Mouse (Mus musculus) C2C12 (cell line): ENCODE measurements around the gene Ifitm1.

Source experiments
- CEBPB ChIP-seq: IDR thresholded peaks from one replicate; pipeline ENCODE4 v1.6.1; 2011; ENCODE audit warnings: low read depth, mild to moderate bottlenecking, control low read depth, moderate library complexity
- CTCF ChIP-seq: IDR thresholded peaks from one replicate; pipeline ENCODE4 v1.5.1; 2011; ENCODE audit not compliant: control insufficient read depth, insufficient read depth, insufficient read length
- FOSL1 ChIP-seq: IDR thresholded peaks from one replicate; pipeline ENCODE4 v1.8.0; 2011; ENCODE audit warnings: mild to moderate bottlenecking, low read length; ENCODE audit not compliant: poor library complexity, insufficient read depth, severe bottlenecking
- MAX ChIP-seq: IDR thresholded peaks from one replicate; pipeline ENCODE4 v1.6.1; 2011; ENCODE audit warnings: mild to moderate bottlenecking, control low read depth
- MYOD1 ChIP-seq: IDR thresholded peaks from one replicate; pipeline ENCODE4 v1.6.1; 2011; ENCODE audit warnings: low read depth; ENCODE audit not compliant: control insufficient read depth, insufficient read length
- MYOG ChIP-seq: IDR thresholded peaks from one replicate; pipeline ENCODE4 v1.6.1; 2011; ENCODE audit not compliant: control insufficient read depth, insufficient read length; ENCODE audit errors: extremely low read depth

DNA sequence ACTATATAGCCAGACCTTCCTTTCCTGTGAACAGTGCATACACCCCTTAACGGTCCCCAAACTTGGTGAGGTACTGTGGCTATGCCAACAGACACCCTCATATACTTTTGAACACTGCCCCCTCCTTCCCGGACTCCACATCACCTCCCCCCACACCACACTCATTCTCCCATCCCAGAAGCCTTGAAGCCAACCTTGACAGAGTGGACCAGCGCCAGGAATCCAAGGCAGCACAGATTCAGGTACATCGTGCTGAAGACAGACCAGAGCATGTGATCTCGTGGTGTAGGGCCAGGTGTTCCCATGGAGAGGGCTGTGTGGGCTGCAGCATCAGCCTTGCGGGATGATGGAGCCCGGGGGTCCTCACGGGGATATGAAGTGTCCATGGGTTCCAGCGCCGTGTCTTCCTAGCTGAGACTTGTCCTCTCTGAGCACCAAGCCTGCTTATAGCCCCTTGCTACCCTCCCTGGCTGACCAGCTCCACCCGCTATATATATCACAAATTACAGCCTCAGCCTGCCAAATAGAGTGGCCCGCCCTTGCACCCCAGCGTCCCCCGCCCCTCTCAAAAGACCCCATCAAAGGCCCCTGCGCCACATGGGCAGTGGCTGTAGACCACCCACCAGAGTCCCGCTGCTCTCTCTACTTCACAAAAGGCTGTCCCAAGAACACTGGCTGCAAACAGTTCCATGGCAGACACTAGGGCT lies 17.0 kb upstream of the Ifitm1 start, which contains the start of gene Ifitm5:
- TF ChIP-seq CTCF, result no peak
- no peak for TF ChIP-seq MYOD1
- no peak for TF ChIP-seq MYOG
- no peak for TF ChIP-seq MAX
- TF ChIP-seq CEBPB, result no peak
- TF ChIP-seq FOSL1, result no peak
